Mouse (Mus musculus) embryonic facial prominence, embryonic 12.5 days (tissue): ENCODE results near the gene Rrnad1. TPM values are rescaled to one million over a fixed set of nuclear protein-coding genes. Genes with fewer than 3 reads are reported as not detected.

Experiments used
- polyA plus RNA-seq: library from polyadenylated mRNA; unstranded; fragments of >200 nt; fragmentation: Nextera tagmentation; extraction: Ambion mirVana; gene quantifications from 2 replicates; pipeline ENCODE4 v1.2.1, GENCODE M21; 2016

Rrnad1 gene
- polyA plus RNA-seq, 1 experiment from 2014 or later = 23.2 TPM

Other genes with a start within 250 kb of the Rrnad1 start
- gene Lrrc71, start 182.1 kb downstream of the Rrnad1 start, polyA plus RNA-seq = 0.28 and 0.31 TPM in 2 replicates
- 40.0 and 51.7 TPM in 2 replicates for gene Ntrk1, start 135.6 kb downstream of the Rrnad1 start, polyA plus RNA-seq
- 1.7 and 1.9 TPM in 2 replicates for gene Insrr, start 133.8 kb downstream of the Rrnad1 start, polyA plus RNA-seq
- gene Pear1, start 106.4 kb downstream of the Rrnad1 start, polyA plus RNA-seq = 14.4 and 15.1 TPM in 2 replicates
- gene Sh2d2a, start 84.0 kb downstream of the Rrnad1 start, polyA plus RNA-seq = 0.08 TPM in 1 of 2 replicates, not detected in the other
- gene Prcc, start 45.1 kb downstream of the Rrnad1 start, polyA plus RNA-seq = 15.5 and 16.0 TPM in 2 replicates
- gene Hdgf, start 24.4 kb downstream of the Rrnad1 start, polyA plus RNA-seq = 246 and 270 TPM in 2 replicates
- gene Mrpl24, start 11.2 kb downstream of the Rrnad1 start, polyA plus RNA-seq = 71.4 and 72.9 TPM in 2 replicates
- 75.4 and 80.1 TPM in 2 replicates for gene Isg20l2, start 403 bp downstream of the Rrnad1 start, polyA plus RNA-seq
- gene Crabp2, start 17.9 kb upstream of the Rrnad1 start, polyA plus RNA-seq = 467 and 481 TPM in 2 replicates
- 40.0 and 42.0 TPM in 2 replicates for gene Nes, start 40.4 kb upstream of the Rrnad1 start, polyA plus RNA-seq
- 0.15 and 0.39 TPM in 2 replicates for gene Bcan, start 69.5 kb upstream of the Rrnad1 start, polyA plus RNA-seq
- 0.09 and 0.34 TPM in 2 replicates for gene Hapln2, start 96.9 kb upstream of the Rrnad1 start, polyA plus RNA-seq
- gene Gpatch4, start 112.4 kb upstream of the Rrnad1 start, polyA plus RNA-seq = 32.7 and 34.6 TPM in 2 replicates
- gene Naxe, start 127.8 kb upstream of the Rrnad1 start, polyA plus RNA-seq = 183 and 187 TPM in 2 replicates
- gene Ttc24, start 147.6 kb upstream of the Rrnad1 start, polyA plus RNA-seq = 0.32 and 0.46 TPM in 2 replicates
- gene Iqgap3, start 151.3 kb upstream of the Rrnad1 start, polyA plus RNA-seq = 24.4 and 25.8 TPM in 2 replicates
- gene Mef2d, start 211.7 kb upstream of the Rrnad1 start, polyA plus RNA-seq = 16.9 and 17.7 TPM in 2 replicates